Mouse (Mus musculus) MEL (cell line): Measurements from ENCODE around the gene Ssh3. TPM values are rescaled to one million over a fixed set of nuclear protein-coding genes. Genes with fewer than 3 reads are reported as not detected.

Source experiments
- DNase-seq: peaks from one replicate; pipeline ENCODE4 v3.0.0; 2011; ENCODE audit warnings: low read depth, low spot score
- H3K27ac ChIP-seq: 2 replicates; pipeline ENCODE4 v1.5.1; 2012; ENCODE audit warnings: low read depth, mild to moderate bottlenecking, control low read depth, low read length, moderate library complexity; ENCODE audit not compliant: control insufficient read depth
- H3K27me3 ChIP-seq, 2 experiments: fragments of 150-350 bp in 1 of 2; sonication (generic) in 1 of 2; 2 replicates each; pipeline ENCODE4 v1.6.1; 2012; ENCODE audit warnings: low read length in 2 of 2, mild to moderate bottlenecking in 2 of 2, improper control_type of control experiment in 1 of 2, moderate library complexity in 1 of 2; ENCODE audit not compliant: insufficient read depth in 2 of 2, control insufficient read depth in 1 of 2
- H3K36me3 ChIP-seq, 2 experiments: 2 replicates each; pipeline ENCODE4 v1.6.1; 2012 to 2014; ENCODE audit warnings: low read length in 2 of 2, improper control_type of control experiment in 1 of 2, inconsistent platforms in 1 of 2, mild to moderate bottlenecking in 1 of 2; ENCODE audit not compliant: insufficient read depth in 2 of 2, control insufficient read depth in 1 of 2
- H3K4me1 ChIP-seq, 2 experiments: fragments of 150-350 bp in 1 of 2; sonication (generic) in 1 of 2; 2 replicates each; pipeline ENCODE4 v1.6.1; 2012; ENCODE audit warnings: low read length in 2 of 2, improper control_type of control experiment in 1 of 2, mild to moderate bottlenecking in 1 of 2; ENCODE audit not compliant: insufficient read depth in 2 of 2, control insufficient read depth in 1 of 2
- H3K4me3 ChIP-seq, 2 experiments: fragments of 150-350 bp in 1 of 2; sonication (generic) in 1 of 2; 2 replicates each; pipeline ENCODE4 v1.5.1; 2012; ENCODE audit warnings: low read depth in 2 of 2, low read length in 2 of 2, mild to moderate bottlenecking in 2 of 2, moderate library complexity in 2 of 2, control low read depth in 1 of 2, improper control_type of control experiment in 1 of 2; ENCODE audit not compliant: control insufficient read depth in 1 of 2, insufficient read depth in 1 of 2
- H3K79me2 ChIP-seq: 2 replicates; pipeline ENCODE4 v1.6.1; 2012; ENCODE audit warnings: mild to moderate bottlenecking, low read length, moderate library complexity; ENCODE audit not compliant: control insufficient read depth, poor library complexity, insufficient read depth
- H3K9ac ChIP-seq: 2 replicates; pipeline ENCODE4 v1.6.1; 2012; ENCODE audit warnings: low read depth, mild to moderate bottlenecking, control low read depth, low read length, moderate library complexity; ENCODE audit not compliant: control insufficient read depth, poor library complexity, severe bottlenecking
- H3K9me3 ChIP-seq: fragments of 150-350 bp; sonication (generic); replicated peaks from 2 replicates; pipeline ENCODE4 v1.6.1; 2012; ENCODE audit warnings: mild to moderate bottlenecking, low read length, improper control_type of control experiment, moderate library complexity; ENCODE audit not compliant: insufficient read depth
- BHLHE40 ChIP-seq: IDR thresholded peaks from 2 replicates; pipeline ENCODE4 v1.6.1; 2012; ENCODE audit warnings: low read depth, mild to moderate bottlenecking, inconsistent platforms, low read length, improper control_type of control experiment, borderline replicate concordance
- CHD1 ChIP-seq: IDR thresholded peaks from 2 replicates; pipeline ENCODE4 v1.6.1; 2012; ENCODE audit warnings: low read depth, mild to moderate bottlenecking, inconsistent platforms, low read length, improper control_type of control experiment
- ELF1 ChIP-seq: IDR thresholded peaks from 2 replicates; pipeline ENCODE4 v1.6.1; 2014; ENCODE audit warnings: low read depth, mild to moderate bottlenecking, inconsistent platforms, low read length, improper control_type of control experiment, moderate library complexity
- EP300 ChIP-seq, 2 experiments: IDR thresholded peaks; 2 replicates each; pipeline ENCODE4 v1.6.1; 2011; ENCODE audit warnings: improper control_type of control experiment in 2 of 2, low read length in 2 of 2, low read depth in 1 of 2, mild to moderate bottlenecking in 1 of 2
- ETS1 ChIP-seq: IDR thresholded peaks from 2 replicates; pipeline ENCODE4 v1.6.1; 2012; ENCODE audit warnings: low read depth, mild to moderate bottlenecking, inconsistent platforms, low read length, improper control_type of control experiment, moderate library complexity
- GABPA ChIP-seq: IDR thresholded peaks from 2 replicates; pipeline ENCODE4 v1.6.1; 2012; ENCODE audit warnings: low read depth, mild to moderate bottlenecking, inconsistent platforms, low read length, improper control_type of control experiment, moderate library complexity
- JUND ChIP-seq: IDR thresholded peaks from 2 replicates; pipeline ENCODE4 v1.6.1; 2011; ENCODE audit warnings: low read depth, mild to moderate bottlenecking, improper control_type of control experiment, low read length
- KAT2A ChIP-seq: conservative IDR thresholded peaks from 2 replicates; pipeline ENCODE4 v1.6.1; 2012; ENCODE audit warnings: low read depth, low read length, improper control_type of control experiment, inconsistent platforms
- MAFK ChIP-seq: IDR thresholded peaks from 2 replicates; pipeline ENCODE4 v1.6.1; 2011; ENCODE audit warnings: low read depth, mild to moderate bottlenecking, low read length, improper control_type of control experiment, borderline replicate concordance
- MYB ChIP-seq: IDR thresholded peaks from 2 replicates; pipeline ENCODE4 v1.6.1; 2011; ENCODE audit warnings: mild to moderate bottlenecking, low read depth, low read length, improper control_type of control experiment
- MYC ChIP-seq: IDR thresholded peaks from 2 replicates; pipeline ENCODE4 v1.6.1; 2011; ENCODE audit warnings: low read depth, mild to moderate bottlenecking, low read length, improper control_type of control experiment, moderate library complexity
- NELFE ChIP-seq: IDR thresholded peaks from 2 replicates; pipeline ENCODE4 v1.6.1; 2011; ENCODE audit warnings: low read depth, low read length, improper control_type of control experiment
- POLR2AphosphoS2 ChIP-seq: IDR thresholded peaks from 2 replicates; pipeline ENCODE4 v1.6.1; 2011; ENCODE audit warnings: low read length, improper control_type of control experiment
- RAD21 ChIP-seq: IDR thresholded peaks from 2 replicates; pipeline ENCODE4 v1.6.1; 2011; ENCODE audit warnings: mild to moderate bottlenecking, low read depth, low read length, improper control_type of control experiment
- RCOR1 ChIP-seq: IDR thresholded peaks from 2 replicates; pipeline ENCODE4 v1.6.1; 2012; ENCODE audit warnings: low read depth, mild to moderate bottlenecking, inconsistent platforms, low read length, improper control_type of control experiment
- TAL1 ChIP-seq: IDR thresholded peaks from 2 replicates; pipeline ENCODE4 v1.6.1; 2012; ENCODE audit warnings: mild to moderate bottlenecking, inconsistent platforms, low read length, moderate library complexity, mixed read lengths
- UBTF ChIP-seq: IDR thresholded peaks from 2 replicates; pipeline ENCODE4 v1.6.1; 2012; ENCODE audit warnings: low read depth, mild to moderate bottlenecking, inconsistent platforms, low read length, improper control_type of control experiment, moderate library complexity, borderline replicate concordance; ENCODE audit not compliant: insufficient read depth
- ZC3H11A ChIP-seq: IDR thresholded peaks from 2 replicates; pipeline ENCODE4 v1.6.1; 2012; ENCODE audit warnings: low read depth, mild to moderate bottlenecking, inconsistent platforms, low read length, improper control_type of control experiment
- ZMIZ1 ChIP-seq: IDR thresholded peaks from 2 replicates; pipeline ENCODE4 v1.6.1; 2012; ENCODE audit warnings: low read depth, mild to moderate bottlenecking, inconsistent platforms, low read length, improper control_type of control experiment, moderate library complexity
- polyA plus RNA-seq, 2 experiments: library from polyadenylated mRNA; stranded (reverse) in 1 of 2; unstranded in 1 of 2; fragments of >175 nt in 1 of 2; fragments of >200 nt in 1 of 2; gene quantifications; 2 replicates each; pipeline versions ENCODE4 v1.2.1 to v1.2.4; 2012; ENCODE audit warnings: low replicate concordance in 2 of 2, low read depth in 1 of 2; ENCODE audit not compliant: insufficient read length in 2 of 2, insufficient read depth in 1 of 2, missing spikeins in 1 of 2
- total RNA-seq: library from RNA; depleted of rRNA; stranded (reverse); fragments of 300-350 nt; gene quantifications from 2 replicates; pipeline ENCODE4 v1.2.3, GENCODE M21; 2012

Ssh3 gene
- total and polyA plus RNA-seq, 3 experiments = 9.2 to 14.1 TPM; not detected in 1

DNA sequence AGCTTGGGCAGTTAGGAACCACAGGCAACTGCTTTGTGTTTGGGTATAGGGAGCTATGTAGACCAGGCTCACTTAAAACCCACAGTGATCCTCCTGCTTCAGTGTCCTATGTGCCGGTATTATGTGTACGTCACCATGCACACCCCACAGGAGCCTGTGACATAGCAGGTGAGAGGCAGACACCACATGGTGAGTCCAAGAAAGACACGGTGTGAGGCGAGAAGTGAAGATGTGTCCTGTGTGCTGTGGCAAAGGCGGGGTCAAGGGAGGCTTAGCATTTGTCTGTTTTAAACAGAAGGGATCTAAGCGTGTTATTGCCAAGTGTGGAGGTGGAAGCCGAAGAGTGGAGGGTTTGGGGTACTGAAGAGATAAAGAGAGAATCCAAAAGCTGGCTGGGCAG is 42.2 kb downstream of the Ssh3 start:
- H3K4me3 ChIP-seq = no peak overlapping the region
- H3K27me3 ChIP-seq = no peaks in the 10 kb centered on the region
- no peak for DNase-seq
- H3K36me3 ChIP-seq = peaks cover 0 to 17% of the 10 kb centered on the region in 2 experiments; a peak in 2 of 4 replicates
- TF ChIP-seq GABPA (no peak), JUND (no peak), RAD21 (no peak), RCOR1 (no peak), KAT2A (no peak), CHD1 (no peak), NELFE (no peak), ELF1 (no peak), ZC3H11A (no peak), UBTF (no peak), MYC (no peak), POLR2AphosphoS2 (no peak), ETS1 (no peak), MAFK (no peak), TAL1 (no peak)
- H3K27ac ChIP-seq = no peak overlapping the region
- no peaks in the 10 kb centered on the region for H3K79me2 ChIP-seq
- H3K9ac ChIP-seq = no peak overlapping the region
- peaks cover 8 to 34% of the 10 kb centered on the region in 2 experiments for H3K4me1 ChIP-seq
- no peaks in the 10 kb centered on the region for H3K9me3 ChIP-seq

DNA sequence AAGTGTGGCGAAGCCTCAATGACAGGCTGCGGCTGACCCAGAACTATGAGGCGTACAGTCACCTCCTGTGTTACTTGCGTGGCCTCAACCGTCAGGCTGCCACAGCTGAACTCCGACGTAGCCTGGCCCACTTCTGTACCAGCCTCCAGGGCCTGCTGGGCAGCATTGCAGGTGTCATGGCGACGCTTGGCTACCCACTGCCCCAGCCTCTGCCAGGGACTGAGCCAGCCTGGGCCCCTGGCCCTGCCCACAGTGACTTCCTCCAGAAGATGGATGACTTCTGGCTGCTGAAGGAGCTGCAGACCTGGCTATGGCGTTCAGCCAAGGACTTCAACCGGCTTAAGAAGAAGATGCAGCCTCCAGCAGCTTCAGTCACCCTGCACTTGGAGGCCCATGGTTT is 46.8 kb downstream of the Ssh3 start:
- Histone ChIP-seq H3K27me3 (no peaks in the 10 kb centered on the region), H3K4me1 (peaks cover 16 to 36% of the 10 kb centered on the region in 2 experiments), H3K4me3 (no peak overlapping the region), H3K36me3 (peaks cover 0 to 32% of the 10 kb centered on the region in 2 experiments; a peak in 2 of 4 replicates)
- TF ChIP-seq BHLHE40 (no peak), EP300 (IDR thresholded peaks at IDR 0.05; ENCODE audit: low read depth in 1 of 2, low read length in 2 of 2) (0 out of 4 replicates have a peak, but pooled peaks of 1 of the 2 experiments have one; percentile 14), MYB (no peak), ZMIZ1 (no peak)
- TF ChIP-seq, all 39 proteins: peak for 1
- H3K9me3 ChIP-seq = no peaks in the 10 kb centered on the region
- no peaks in the 10 kb centered on the region; the same call in 1 of the 2 replicates for H3K79me2 ChIP-seq
- H3K9ac ChIP-seq = peak overlapping the region; percentile 27; the same call in 1 of the 2 replicates
- peak overlapping the region; percentile 84; the same call in 1 of the 2 replicates for H3K27ac ChIP-seq
- DNase-seq = peak; percentile 75
